Mouse (Mus musculus): ENCODE measurements around the gene H2-T22.

DNA sequence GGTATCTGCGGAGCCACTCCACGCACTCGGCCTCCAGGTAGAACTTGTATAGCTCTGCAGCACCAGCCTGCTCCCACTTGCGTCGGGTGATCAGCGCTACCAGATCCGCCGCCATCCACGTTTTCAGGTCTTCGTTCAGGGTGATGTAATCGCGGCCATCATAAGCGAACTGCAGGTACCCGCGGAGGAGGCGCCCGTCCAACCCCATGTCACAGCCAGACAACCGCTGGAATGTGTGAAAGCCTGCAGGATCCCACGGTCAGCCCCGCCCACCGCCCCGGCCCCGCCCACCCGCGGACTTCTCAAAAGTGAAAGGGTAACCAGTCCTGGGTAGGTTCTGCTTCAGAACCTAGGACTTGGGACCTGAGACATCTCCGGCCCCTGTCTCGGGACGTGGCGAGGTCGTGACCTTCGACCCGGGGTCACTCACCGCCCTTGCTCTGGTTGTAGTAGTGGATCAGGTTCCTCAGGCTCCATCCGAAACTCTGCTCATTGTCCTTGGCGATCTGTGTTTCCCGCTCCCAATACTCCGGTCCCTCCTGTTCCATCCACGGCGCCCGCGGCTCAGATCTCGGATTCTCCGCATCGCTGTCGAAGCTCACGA, 40.8 kb upstream of the H2-T22 start:
- TF ChIP-seq CTCF (IDR thresholded peaks at IDR 0.05; ENCODE audit: low read depth) = no peak
- no peak for TF ChIP-seq EP300 (IDR thresholded peaks at IDR 0.05; ENCODE audit: low read depth)

All from liver, embryonic 14.5 days (tissue).